Mouse (Mus musculus) stomach, postnatal 0 days (tissue): ENCODE measurements around the gene Sdhd.

Source experiments
- CTCF ChIP-seq: IDR thresholded peaks from 2 replicates; pipeline ENCODE4 v1.5.1; 2016; ENCODE audit warnings: antibody characterized with exemption, low read depth, mild to moderate bottlenecking, moderate library complexity
- EP300 ChIP-seq: optimal IDR thresholded peaks from 2 replicates; pipeline ENCODE3; 2016; ENCODE audit warnings: antibody characterized with exemption

DNA sequence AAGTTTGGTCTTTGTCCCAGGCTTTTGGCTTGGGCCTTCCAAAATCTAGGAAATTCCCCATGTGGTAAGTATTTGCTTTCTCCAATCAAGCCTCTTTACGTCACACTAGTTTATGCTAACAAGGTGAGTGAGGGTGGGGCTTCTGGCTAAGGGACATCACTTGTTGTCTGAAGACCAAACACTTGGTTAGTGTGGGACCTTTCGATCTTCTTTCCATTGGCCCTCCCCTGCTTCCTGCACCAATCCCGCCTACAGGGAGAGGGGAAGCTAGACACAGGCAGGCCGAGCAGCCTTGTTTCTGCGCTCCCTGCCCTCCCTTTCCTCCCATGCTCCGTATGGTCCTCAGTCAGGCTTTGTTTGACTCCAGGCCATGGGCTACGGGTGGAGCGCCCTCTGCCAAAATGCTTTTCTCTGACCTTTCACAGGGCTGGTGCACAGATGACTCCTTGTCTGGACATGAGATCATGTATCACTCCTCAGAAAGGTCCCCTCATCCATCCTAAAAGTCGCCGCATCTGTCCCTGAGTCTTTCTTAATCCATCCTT lies 43.3 kb upstream of the Sdhd start:
- TF ChIP-seq CTCF (no peak), EP300 (no peak)
